Mouse (Mus musculus) heart, embryonic 11.5 days (tissue): Measurements from ENCODE around the gene Ctnnd2. TPM values are rescaled to one million over a fixed set of nuclear protein-coding genes. Genes with fewer than 3 reads are reported as not detected.

Experiments
- ATAC-seq: fragments of 200-750 bp; cut with Nextera tagmentation; replicated peaks from 2 replicates; pipeline ENCODE4 v1.8.0; 2017; ENCODE audit warnings: moderate library complexity; ENCODE audit not compliant: insufficient number of reproducible peaks, low FRiP score, low TSS enrichment
- H3K27ac ChIP-seq: fragments of 300-500 bp; sonication (generic); 2 replicates; pipeline ENCODE4 v1.5.1; 2014; ENCODE audit warnings: mild to moderate bottlenecking, low read depth, low read length
- H3K27me3 ChIP-seq: fragments of 300-500 bp; sonication (generic); 2 replicates; pipeline ENCODE4 v1.6.1; 2014; ENCODE audit warnings: mild to moderate bottlenecking, low read length, mixed read lengths; ENCODE audit not compliant: control insufficient read depth, insufficient read depth
- H3K36me3 ChIP-seq: fragments of 300-500 bp; sonication (generic); 2 replicates; pipeline ENCODE4 v1.6.1; 2014; ENCODE audit warnings: mild to moderate bottlenecking, low read length, moderate library complexity, mixed read lengths; ENCODE audit not compliant: control insufficient read depth, insufficient read depth
- H3K4me1 ChIP-seq: fragments of 300-500 bp; sonication (generic); 2 replicates; pipeline ENCODE4 v1.6.1; 2014; ENCODE audit warnings: low read length; ENCODE audit not compliant: control insufficient read depth, insufficient read depth
- H3K4me2 ChIP-seq: fragments of 300-500 bp; sonication (generic); 2 replicates; pipeline ENCODE4 v1.6.1; 2014; ENCODE audit warnings: mild to moderate bottlenecking, moderate library complexity
- H3K4me3 ChIP-seq: fragments of 300-500 bp; sonication (generic); 2 replicates; pipeline ENCODE4 v1.5.1; 2014; ENCODE audit warnings: low read depth, low read length
- H3K9ac ChIP-seq: fragments of 300-500 bp; sonication (generic); 2 replicates; pipeline ENCODE4 v1.6.1; 2014; ENCODE audit warnings: mild to moderate bottlenecking, low read depth, low read length, moderate library complexity
- H3K9me3 ChIP-seq: fragments of 300-500 bp; sonication (generic); replicated peaks from 2 replicates; pipeline ENCODE4 v1.6.1; 2016; ENCODE audit warnings: low read length; ENCODE audit not compliant: control insufficient read depth
- WGBS: fragments of 180-500 bp; shearing (Covaris S2); extraction: QIAGEN DNeasy Blood & Tissue Kit; methylation state at CpG from one replicate; pipeline ENCODE4 v1.1.7; 2014; ENCODE audit not compliant: insufficient replicate concordance; 5-methylcytosine and 5-hydroxymethylcytosine counted together
- polyA plus RNA-seq: library from polyadenylated mRNA; unstranded; fragments of >200 nt; fragmentation: Nextera tagmentation; extraction: Ambion mirVana; gene quantifications from 2 replicates; pipeline ENCODE4 v1.2.1, GENCODE M21; 2014

Gene Ctnnd2
- polyA plus RNA-seq, 1 experiment from 2014 or later = 2.1 TPM

- Histone ChIP-seq H3K9ac (no peak overlapping the region), H3K9me3 (no peaks in the 10 kb centered on the region), H3K4me3 (no peak overlapping the region), H3K4me1 (no peaks in the 10 kb centered on the region), H3K27ac (no peak overlapping the region), H3K36me3 (no peaks in the 10 kb centered on the region), H3K4me2 (no peak overlapping the region), H3K27me3 (no peaks in the 10 kb centered on the region)
- 45% methylated on average over 6 of the region's 6 CpGs for WGBS
- ATAC-seq = no peak
These were observed 166.3 kb downstream of the Ctnnd2 start for GRCm38 (mm10) chr15:30338585-30339197.

GRCm38 (mm10) chr15:30345754-30346153, 173.4 kb downstream of the Ctnnd2 start:
- WGBS = 88% methylated on average over 5 of the region's 5 CpGs
- no peak overlapping the region for H3K9ac ChIP-seq
- H3K36me3 ChIP-seq = no peaks in the 10 kb centered on the region
- H3K9me3 ChIP-seq = no peaks in the 10 kb centered on the region
- ATAC-seq = no peak
- no peak overlapping the region for H3K4me2 ChIP-seq
- no peak overlapping the region for H3K27ac ChIP-seq
- no peak overlapping the region for H3K4me3 ChIP-seq
- H3K4me1 ChIP-seq = no peaks in the 10 kb centered on the region
- no peaks in the 10 kb centered on the region for H3K27me3 ChIP-seq

DNA sequence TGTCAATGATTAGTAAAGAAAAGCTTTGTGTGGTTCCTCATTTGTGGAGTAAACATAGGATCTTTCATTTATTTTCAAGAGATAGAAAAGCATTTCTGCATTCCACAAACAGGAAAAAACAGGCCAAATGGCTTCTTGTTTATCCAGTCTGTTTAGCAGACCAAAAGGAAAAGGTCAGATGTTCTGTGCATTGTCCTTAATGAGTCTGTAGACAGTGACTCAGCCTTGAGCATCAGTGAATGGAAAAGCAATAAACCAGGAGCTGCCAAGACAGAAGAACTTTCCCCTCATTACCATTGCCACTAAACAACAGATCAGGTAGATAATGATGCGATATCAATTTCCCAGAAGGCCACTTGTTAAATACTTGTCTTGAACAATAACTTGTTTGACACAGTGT, 192.1 kb downstream of the Ctnnd2 start:
- Histone ChIP-seq H3K27ac (no peak overlapping the region), H3K27me3 (no peaks in the 10 kb centered on the region), H3K4me1 (no peaks in the 10 kb centered on the region), H3K4me3 (no peak overlapping the region), H3K36me3 (no peaks in the 10 kb centered on the region), H3K4me2 (no peak overlapping the region), H3K9me3 (no peaks in the 10 kb centered on the region), H3K9ac (no peak overlapping the region)
- WGBS = 78% methylated on average over 1 of the region's 1 CpGs
- ATAC-seq = no peak

DNA sequence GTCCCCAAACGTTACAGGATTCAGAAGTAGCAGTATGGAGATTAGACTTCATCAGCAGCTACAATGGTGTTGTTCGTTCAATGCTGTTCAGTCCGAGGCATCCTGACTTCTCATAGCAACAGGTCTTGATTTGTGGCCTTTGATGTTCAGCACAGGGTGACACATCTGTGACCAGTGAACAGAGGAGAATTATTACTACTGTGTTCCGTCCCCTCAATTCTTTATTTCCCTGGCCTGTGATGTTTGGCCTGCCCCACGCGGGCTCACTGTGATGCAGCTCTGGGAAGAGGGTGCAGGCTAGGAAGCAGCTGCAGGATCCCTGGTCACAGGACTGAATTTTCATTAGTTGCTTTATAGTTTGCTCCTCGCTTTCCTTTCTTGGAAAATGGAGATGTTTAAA, 197.6 kb downstream of the Ctnnd2 start:
- 78% methylated on average over 7 of the region's 7 CpGs for WGBS
- no peak for ATAC-seq
- Histone ChIP-seq H3K4me1 (no peaks in the 10 kb centered on the region), H3K36me3 (no peaks in the 10 kb centered on the region), H3K9ac (no peak overlapping the region), H3K27ac (no peak overlapping the region), H3K4me3 (no peak overlapping the region), H3K27me3 (no peaks in the 10 kb centered on the region), H3K9me3 (no peaks in the 10 kb centered on the region), H3K4me2 (no peak overlapping the region)

DNA sequence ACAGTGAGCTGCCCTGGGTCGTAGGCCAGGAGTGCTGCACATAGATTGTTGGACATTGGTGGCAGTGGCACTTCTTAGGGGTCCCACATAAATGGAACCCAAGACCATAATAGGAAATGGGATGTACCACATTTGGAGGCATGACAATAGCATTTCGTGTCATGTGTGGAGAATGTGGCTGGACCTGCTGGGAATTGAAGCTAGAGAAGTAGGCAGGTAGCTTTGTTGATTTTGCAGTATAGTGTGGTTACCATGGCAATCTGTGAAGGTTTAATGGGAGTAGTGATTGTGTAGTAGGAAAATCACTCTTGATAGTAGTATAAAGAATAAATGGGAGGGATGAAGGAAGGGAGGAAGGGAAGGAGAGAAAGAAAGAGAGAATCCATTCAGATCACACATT, 198.8 kb downstream of the Ctnnd2 start:
- no peaks in the 10 kb centered on the region for H3K36me3 ChIP-seq
- no peak overlapping the region for H3K9ac ChIP-seq
- H3K4me1 ChIP-seq = no peaks in the 10 kb centered on the region
- H3K4me2 ChIP-seq = no peak overlapping the region
- H3K9me3 ChIP-seq = no peaks in the 10 kb centered on the region
- no peak overlapping the region for H3K4me3 ChIP-seq
- no peak for ATAC-seq
- H3K27ac ChIP-seq = no peak overlapping the region
- H3K27me3 ChIP-seq = no peaks in the 10 kb centered on the region
- 71% methylated on average over 2 of the region's 2 CpGs for WGBS

- Histone ChIP-seq H3K27me3 (no peaks in the 10 kb centered on the region), H3K9me3 (no peaks in the 10 kb centered on the region), H3K4me1 (no peaks in the 10 kb centered on the region), H3K36me3 (no peaks in the 10 kb centered on the region), H3K4me3 (no peak overlapping the region), H3K4me2 (no peak overlapping the region), H3K9ac (no peak overlapping the region), H3K27ac (no peak overlapping the region)
- WGBS = 74% methylated on average over 6 of the region's 6 CpGs
- no peak for ATAC-seq
These were observed 201.3 kb downstream of the Ctnnd2 start for GRCm38 (mm10) chr15:30373654-30374215.

DNA sequence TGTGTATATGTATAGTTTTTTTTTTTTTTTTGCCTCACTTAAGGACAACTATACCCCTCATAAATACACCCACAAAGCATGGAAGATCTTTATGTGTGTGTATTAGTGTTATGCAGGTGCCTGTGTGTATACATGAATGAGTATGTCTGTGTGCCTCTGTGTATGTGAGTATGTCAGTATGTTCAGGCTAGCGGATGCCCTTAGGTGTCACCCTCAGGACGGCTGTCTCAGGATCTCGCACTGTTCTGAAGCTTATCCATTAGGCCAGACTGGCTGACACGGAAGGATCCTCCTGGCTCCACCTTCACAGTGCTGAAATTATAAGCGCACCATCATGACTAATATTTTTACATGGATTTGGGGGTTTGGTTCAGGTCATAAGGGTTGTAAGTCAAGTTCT, 202.5 kb downstream of the Ctnnd2 start:
- Histone ChIP-seq H3K9ac (no peak overlapping the region), H3K27me3 (no peaks in the 10 kb centered on the region), H3K9me3 (no peaks in the 10 kb centered on the region), H3K36me3 (no peaks in the 10 kb centered on the region), H3K4me1 (no peaks in the 10 kb centered on the region), H3K4me2 (no peak overlapping the region), H3K27ac (no peak overlapping the region), H3K4me3 (no peak overlapping the region)
- 78% methylated on average over 5 of the region's 5 CpGs for WGBS
- ATAC-seq = no peak

DNA sequence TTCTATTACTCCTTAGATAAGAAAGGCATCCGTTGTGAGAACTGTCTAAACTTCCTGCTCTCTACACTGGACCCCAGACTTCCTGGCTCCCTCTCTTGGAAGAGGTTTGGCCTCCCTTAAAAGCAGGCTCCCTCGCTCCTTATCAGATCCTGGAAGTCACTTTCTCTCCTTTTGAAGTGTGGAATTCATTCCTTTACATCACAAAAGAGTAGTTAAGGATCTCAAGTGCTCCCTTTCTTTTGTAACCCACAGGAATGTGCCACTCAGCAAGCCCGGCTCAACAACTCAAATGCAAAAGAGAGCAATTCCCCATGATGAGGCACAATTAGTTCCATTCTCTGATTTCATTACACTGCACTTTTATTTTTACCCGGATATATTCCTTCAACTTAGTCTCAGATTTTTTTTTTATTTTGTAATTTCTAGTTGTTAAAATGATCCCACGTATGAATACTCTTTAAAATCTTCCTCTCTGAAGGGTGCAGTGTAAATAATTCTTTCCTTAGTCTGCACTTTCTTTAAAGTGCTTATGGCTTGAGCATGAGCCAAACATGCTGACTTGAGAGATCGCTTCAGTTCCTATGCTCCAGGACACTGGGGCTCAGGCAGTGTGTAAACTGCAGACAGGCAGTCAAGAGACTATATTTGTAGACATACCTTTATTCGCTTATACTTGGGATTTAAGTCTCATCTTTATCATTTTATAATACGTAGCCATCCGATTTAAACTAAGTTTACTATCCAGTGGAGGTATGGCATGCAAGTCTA, 210.9 kb downstream of the Ctnnd2 start:
- Histone ChIP-seq H3K27ac (no peak overlapping the region), H3K36me3 (no peaks in the 10 kb centered on the region), H3K9ac (no peak overlapping the region), H3K27me3 (no peaks in the 10 kb centered on the region), H3K9me3 (no peaks in the 10 kb centered on the region), H3K4me2 (peak overlapping the region; percentile 19; the same call in 1 of the 2 replicates), H3K4me1 (no peaks in the 10 kb centered on the region), H3K4me3 (no peak overlapping the region)
- WGBS = 25% methylated on average over 9 of the region's 9 CpGs
- ATAC-seq = no peak
